Mouse (Mus musculus): ENCODE data around the gene Ccl27a. TPM values are rescaled to one million over a fixed set of nuclear protein-coding genes. Genes with fewer than 3 reads are reported as not detected.

The Ccl27a gene
- total RNA-seq, 2 experiments from 2014 or later, result 140 to 143 TPM

GRCm38 (mm10) chr4:41761680-41762079 lies 12.4 kb downstream of the Ccl27a start:
- peak overlapping the region; percentile 88 for H3K27ac ChIP-seq
- no peak overlapping the region for H3K4me3 ChIP-seq
- DNase-seq (ENCODE audit: low spot score in 2 of 2), result no peak
- TF ChIP-seq CTCF (conservative IDR thresholded peaks at IDR 0.05), result no peak

DNA sequence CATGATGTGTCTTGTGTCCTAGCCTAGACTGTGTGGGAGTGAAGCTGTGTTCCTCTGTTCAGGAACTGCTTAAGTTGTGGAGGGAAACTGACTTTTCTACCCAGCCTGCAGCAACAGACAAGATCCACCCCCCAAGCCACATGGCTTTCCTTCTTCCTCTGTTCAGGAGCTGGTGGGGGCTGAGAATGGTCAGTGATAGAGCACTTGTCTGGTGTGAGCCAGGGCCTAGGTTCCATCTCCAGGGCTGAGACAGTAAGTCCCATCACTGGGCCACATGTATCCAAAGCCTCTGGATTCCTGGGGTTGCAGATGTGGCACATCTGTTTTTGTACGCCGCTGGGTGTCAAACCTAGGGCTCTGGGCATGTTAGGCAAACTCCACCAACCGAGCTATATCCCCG lies 13.1 kb downstream of the Ccl27a start:
- Histone ChIP-seq H3K27ac (peak overlapping the region; percentile 88), H3K4me3 (peak overlapping the region; percentile 50)
- TF ChIP-seq CTCF (conservative IDR thresholded peaks at IDR 0.05), result no peak
- DNase-seq (ENCODE audit: low spot score in 2 of 2), result no peak

DNA sequence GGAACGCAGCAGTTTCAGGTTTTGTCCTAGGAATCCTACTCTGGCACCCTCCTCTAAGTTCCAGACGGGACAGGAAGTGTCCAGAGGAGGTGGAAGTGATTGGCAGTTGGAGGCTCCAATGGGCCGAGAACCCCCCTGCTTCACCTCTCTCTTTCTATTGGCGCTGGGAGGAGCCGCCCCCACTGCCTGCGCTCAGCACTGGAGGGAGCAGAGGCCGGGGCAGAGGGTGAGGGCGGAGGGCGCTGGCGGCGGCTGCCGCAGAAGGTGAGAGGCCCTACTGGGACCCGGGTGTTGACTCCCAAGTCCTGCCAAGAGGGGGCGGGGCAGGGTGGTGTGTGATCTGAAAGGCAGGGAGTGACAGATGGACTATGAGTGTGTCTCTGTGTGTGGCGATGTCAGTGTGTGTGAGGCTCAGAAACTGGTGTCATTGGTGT lies 13.7 kb downstream of the Ccl27a start:
- DNase-seq (ENCODE audit: low spot score in 2 of 2), result peak; percentile 66 to 68
- H3K4me3 ChIP-seq, result peak overlapping the region; percentile 50
- peak overlapping the region; percentile 88 for H3K27ac ChIP-seq
- peak; percentile 18; the same call in 1 of the 2 replicates for TF ChIP-seq CTCF (conservative IDR thresholded peaks at IDR 0.05)

DNA sequence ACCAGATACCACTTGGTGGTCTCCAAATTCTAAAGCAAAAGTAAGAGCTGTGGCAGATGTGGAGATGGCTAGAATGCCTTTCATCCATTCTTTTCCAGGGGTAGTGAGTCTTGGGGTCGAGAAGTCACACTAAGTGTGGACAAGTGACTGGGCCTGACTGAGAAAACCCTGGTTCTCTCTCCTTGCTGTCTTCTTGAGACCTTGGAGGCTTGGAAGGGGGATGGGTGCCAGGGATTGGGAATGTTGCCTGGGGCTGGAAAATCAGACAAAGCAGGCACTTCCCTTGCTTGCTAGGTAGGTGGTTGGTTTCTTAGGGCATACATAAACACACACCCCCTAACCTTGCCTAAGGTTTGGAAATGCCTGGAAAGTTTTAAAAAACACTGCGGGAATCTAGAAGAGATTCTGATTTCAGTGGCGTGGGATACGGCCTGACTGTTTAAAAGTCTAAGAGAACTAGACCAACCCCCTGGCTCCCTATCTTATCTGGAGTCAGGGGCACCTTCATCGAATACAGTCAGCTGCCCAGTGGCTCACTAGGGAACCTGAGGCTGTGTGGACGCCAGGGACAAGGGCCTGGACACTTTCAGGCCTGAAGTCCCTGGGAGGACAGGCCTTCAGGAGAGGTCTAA lies 14.3 kb downstream of the Ccl27a start:
- DNase-seq (ENCODE audit: low spot score in 2 of 2), result no peak
- H3K27ac ChIP-seq, result peak overlapping the region; percentile 88
- TF ChIP-seq CTCF (conservative IDR thresholded peaks at IDR 0.05), result no peak
- peak overlapping the region; percentile 50 for H3K4me3 ChIP-seq

GRCm38 (mm10) chr4:41759206-41759605 lies 14.8 kb downstream of the Ccl27a start:
- TF ChIP-seq CTCF (conservative IDR thresholded peaks at IDR 0.05), result no peak
- Histone ChIP-seq H3K4me3 (no peak overlapping the region), H3K27ac (peak overlapping the region; percentile 88)
- DNase-seq (ENCODE audit: low spot score in 2 of 2), result no peak

GRCm38 (mm10) chr4:41758701-41759100 lies 15.3 kb downstream of the Ccl27a start:
- H3K27ac ChIP-seq, result peak overlapping the region; percentile 88; the same call in 1 of the 2 replicates
- no peak for DNase-seq (ENCODE audit: low spot score in 2 of 2)
- no peak overlapping the region for H3K4me3 ChIP-seq
- no peak for TF ChIP-seq CTCF (conservative IDR thresholded peaks at IDR 0.05)

- no peak for TF ChIP-seq CTCF (conservative IDR thresholded peaks at IDR 0.05)
- H3K4me3 ChIP-seq, result no peak overlapping the region
- no peak for DNase-seq (ENCODE audit: low spot score in 2 of 2)
- no peak overlapping the region for H3K27ac ChIP-seq
Measured at GRCm38 (mm10) chr4:41758021-41758420, 16.0 kb downstream of the Ccl27a start.

DNA sequence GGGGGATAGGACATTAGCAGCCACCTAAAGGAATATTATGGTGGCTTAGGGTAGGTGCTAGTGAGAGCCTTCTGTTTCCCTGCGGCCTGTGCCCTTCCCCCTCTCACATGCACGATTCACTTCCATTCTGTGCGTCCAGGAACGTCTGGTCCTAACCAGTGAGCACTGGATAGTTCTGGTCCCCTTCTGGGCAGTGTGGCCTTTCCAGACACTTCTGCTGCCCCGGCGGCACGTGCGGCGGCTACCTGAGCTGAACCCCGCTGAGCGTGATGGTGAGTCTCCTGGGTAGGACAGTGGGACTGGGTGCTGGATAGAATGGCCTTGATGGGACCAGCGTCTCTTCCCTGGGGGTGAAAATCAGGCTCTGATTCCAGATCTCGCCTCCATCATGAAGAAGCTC lies 16.7 kb downstream of the Ccl27a start:
- no peak overlapping the region for H3K27ac ChIP-seq
- no peak for DNase-seq (ENCODE audit: low spot score in 2 of 2)
- TF ChIP-seq CTCF (conservative IDR thresholded peaks at IDR 0.05), result no peak
- H3K4me3 ChIP-seq, result no peak overlapping the region

- TF ChIP-seq CTCF (conservative IDR thresholded peaks at IDR 0.05), result no peak
- Histone ChIP-seq H3K27ac (peak overlapping the region; percentile 95), H3K4me3 (peak overlapping the region; percentile 88)
- DNase-seq (ENCODE audit: low spot score in 2 of 2), result no peak
Measured at GRCm38 (mm10) chr4:41756440-41756839, 17.6 kb downstream of the Ccl27a start.

DNA sequence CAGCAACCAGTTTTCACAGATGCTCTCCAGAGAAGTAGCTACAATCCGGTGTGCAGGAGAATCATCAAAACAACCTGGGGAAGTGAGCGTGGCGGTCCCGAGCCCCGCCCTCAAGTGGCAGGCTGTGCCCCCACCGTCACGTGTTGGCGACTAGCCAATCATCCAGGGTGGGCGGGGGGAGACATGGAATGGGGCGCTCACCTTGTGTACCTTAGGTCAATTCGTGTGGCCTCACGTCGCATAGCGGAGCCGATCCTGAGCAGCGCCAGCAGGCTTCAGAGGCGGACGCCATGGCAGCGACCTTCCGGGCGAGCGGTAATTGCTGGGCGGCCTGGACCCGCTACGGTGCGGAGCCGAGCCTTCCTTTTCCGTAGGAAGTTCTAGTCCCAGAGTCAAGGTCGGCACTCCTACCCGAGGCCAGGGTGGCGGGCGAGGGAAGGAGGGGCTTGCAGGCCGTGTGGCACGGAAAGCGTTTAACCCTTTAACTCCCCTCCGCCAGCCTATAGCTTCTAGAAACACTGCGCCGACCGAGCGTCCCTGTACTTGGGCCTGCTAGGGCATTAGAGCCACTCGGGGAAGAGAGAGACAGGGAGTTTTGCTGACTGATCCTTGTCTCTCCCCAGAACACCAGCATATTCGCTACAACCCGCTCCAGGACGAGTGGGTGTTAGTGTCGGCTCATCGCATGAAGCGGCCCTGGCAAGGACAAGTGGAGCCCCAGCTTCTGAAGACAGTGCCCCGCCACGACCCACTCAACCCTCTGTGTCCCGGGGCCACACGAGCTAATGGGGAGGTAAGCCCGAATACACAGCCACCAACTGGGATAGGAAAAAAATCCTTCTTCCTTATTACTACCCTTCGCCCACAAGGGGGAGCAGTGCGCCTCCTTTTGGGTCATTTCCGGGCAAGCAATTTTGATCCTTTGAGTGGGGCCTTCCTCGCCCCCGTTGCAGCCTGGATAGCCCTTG lies 18.4 kb downstream of the Ccl27a start, which contains the start of gene Sigmar1:
TSS of gene Sigmar1 (minus strand) at position 820 of the 968 bp plus-strand sequence.
- TF ChIP-seq CTCF (conservative IDR thresholded peaks at IDR 0.05), result peak; percentile 92

GRCm38 (mm10) chr4:41754797-41755337 lies 19.2 kb downstream of the Ccl27a start, which contains the start of gene Galt:
Gene Galt, plus strand, starts transcription at chr4:41755228.
- no peak for TF ChIP-seq CTCF (conservative IDR thresholded peaks at IDR 0.05)
- DNase-seq (ENCODE audit: low spot score in 2 of 2), result peak in 1 of 2 experiments; percentile 42
- H3K27ac ChIP-seq, result peak within 1 kb of the TSS; percentile 95
- peak within 1 kb of the TSS; percentile 88 for H3K4me3 ChIP-seq

More for the DNA sequence above, 18.4 kb downstream of the Ccl27a start, which contains the start of gene Sigmar1:
- peak within 1 kb of the TSS; percentile 95 for H3K27ac ChIP-seq
- peak; percentile 76 to 77 for DNase-seq (ENCODE audit: low spot score in 2 of 2)
- H3K4me3 ChIP-seq, result peak within 1 kb of the TSS; percentile 88

DNA sequence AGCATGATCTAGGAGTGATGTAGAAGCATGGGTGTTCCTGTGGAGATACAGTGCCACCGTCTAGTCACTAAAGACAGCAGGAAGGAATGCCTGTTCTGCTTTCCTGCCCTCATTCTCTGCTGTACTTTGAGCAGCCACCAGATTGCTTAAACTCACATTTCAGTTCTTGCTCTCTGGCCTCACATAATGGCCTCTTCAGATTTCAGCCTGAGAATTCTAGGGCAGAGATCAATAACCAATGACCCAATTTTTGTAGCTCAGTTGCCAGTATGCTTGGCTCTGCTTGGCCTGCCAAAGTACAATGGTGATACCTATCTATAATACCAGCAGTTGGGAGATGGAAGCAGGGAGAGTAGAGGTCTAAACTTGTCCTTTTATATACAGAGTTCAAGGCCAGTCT lies 29.0 kb downstream of the Ccl27a start:
- TF ChIP-seq CTCF (conservative IDR thresholded peaks at IDR 0.05), result no peak
- no peak overlapping the region for H3K4me3 ChIP-seq
- DNase-seq (ENCODE audit: low spot score in 2 of 2), result no peak
- no peak overlapping the region for H3K27ac ChIP-seq

- Histone ChIP-seq H3K27ac (no peak overlapping the region), H3K4me3 (no peak overlapping the region)
- TF ChIP-seq CTCF (conservative IDR thresholded peaks at IDR 0.05), result no peak
- no peak for DNase-seq (ENCODE audit: low spot score in 2 of 2)
Measured at GRCm38 (mm10) chr4:41744131-41744530, 29.9 kb downstream of the Ccl27a start.
